Mouse (Mus musculus) heart, adult 2 months (tissue): Measurements from ENCODE around the gene 1700092M07Rik.

Experiments
- CTCF ChIP-seq: fragments of 200-600 bp; IDR thresholded peaks from 2 replicates; pipeline ENCODE4 v1.8.1; 2022; ENCODE audit warnings: antibody characterized with exemption, mild to moderate bottlenecking, moderate library complexity
- POLR2A ChIP-seq: fragments of 200-500 bp; IDR thresholded peaks from 2 replicates; pipeline ENCODE4 v1.6.1; 2011; ENCODE audit warnings: mild to moderate bottlenecking, low read depth, low read length, control low read depth; ENCODE audit not compliant: insufficient read depth

DNA sequence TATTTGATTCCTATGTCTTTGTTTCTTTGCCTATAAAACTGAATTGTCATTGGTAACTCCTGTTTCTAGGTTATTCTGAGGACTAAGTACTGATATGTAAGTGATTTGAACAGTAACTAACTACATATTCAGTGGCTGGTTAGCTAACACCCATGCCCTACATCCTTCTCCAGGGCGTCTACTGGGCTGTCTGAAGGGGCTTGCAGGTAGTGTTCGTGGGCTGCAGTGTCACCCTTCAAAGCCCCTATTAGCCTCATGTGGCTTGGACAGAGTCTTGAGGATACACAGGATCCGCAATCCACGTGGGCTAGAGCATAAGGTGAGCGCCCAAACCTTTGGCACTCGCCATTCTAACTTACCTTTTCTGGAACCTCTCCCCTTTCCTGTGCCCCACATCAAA, 872 bp upstream of the 1700092M07Rik start:
- no peak for TF ChIP-seq POLR2A
- TF ChIP-seq CTCF, result no peak
